Mouse (Mus musculus) lung, embryonic 15.5 days (tissue): ENCODE data around the gene Zfp85. TPM values are rescaled to one million over a fixed set of nuclear protein-coding genes. Genes with fewer than 3 reads are reported as not detected.
"Not testable (repeated sequence)": the region's sequence is repeated elsewhere in the genome, so short reads cannot be mapped to it uniquely, and the experiment has no call there.

Experiments used
- ATAC-seq: fragments of 200-750 bp; cut with Nextera tagmentation; 2 replicates; pipeline ENCODE4 v1.8.0; 2017; ENCODE audit warnings: moderate number of reproducible peaks, borderline replicate concordance; ENCODE audit not compliant: low FRiP score, low TSS enrichment; ENCODE audit errors: extremely low read depth
- H3K27ac ChIP-seq: fragments of 300-500 bp; sonication (generic); 2 replicates; pipeline ENCODE4 v1.5.1; 2015; ENCODE audit warnings: moderate library complexity, mild to moderate bottlenecking, inconsistent platforms
- H3K27me3 ChIP-seq: fragments of 300-500 bp; sonication (generic); 2 replicates; pipeline ENCODE4 v1.6.1; 2015; ENCODE audit warnings: inconsistent platforms
- H3K36me3 ChIP-seq: fragments of 300-500 bp; sonication (generic); 2 replicates; pipeline ENCODE4 v1.6.1; 2015; ENCODE audit warnings: inconsistent platforms
- H3K4me1 ChIP-seq: fragments of 300-500 bp; sonication (generic); 2 replicates; pipeline ENCODE4 v1.6.1; 2015; ENCODE audit warnings: inconsistent platforms
- H3K4me2 ChIP-seq: fragments of 300-500 bp; sonication (generic); 2 replicates; pipeline ENCODE4 v1.6.1; 2015; ENCODE audit warnings: inconsistent platforms, mild to moderate bottlenecking, moderate library complexity
- H3K4me3 ChIP-seq: fragments of 300-500 bp; sonication (generic); 2 replicates; pipeline ENCODE4 v1.5.1; 2015; ENCODE audit warnings: mild to moderate bottlenecking, inconsistent platforms
- H3K9ac ChIP-seq: fragments of 300-500 bp; sonication (generic); 2 replicates; pipeline ENCODE4 v1.6.1; 2015; ENCODE audit warnings: inconsistent platforms
- H3K9me3 ChIP-seq: fragments of 300-500 bp; sonication (generic); 2 replicates; pipeline ENCODE4 v1.6.1; 2016; ENCODE audit warnings: inconsistent platforms
- WGBS: fragments of 180-500 bp; shearing (Covaris S2); methylation state at CpG from one replicate; pipeline ENCODE4 v1.1.7; 2015; 5-methylcytosine and 5-hydroxymethylcytosine counted together
- polyA plus RNA-seq: library from polyadenylated mRNA; unstranded; fragments of >200 nt; fragmentation: Nextera tagmentation; extraction: Ambion mirVana; gene quantifications from 2 replicates; pipeline ENCODE4 v1.2.1, GENCODE M21; 2015

Zfp85 gene
- polyA plus RNA-seq, 1 experiment from 2014 or later, result 5.6 TPM

GRCm38 (mm10) chr13:67729441-67729840 lies 25.6 kb downstream of the Zfp85 start:
- H3K4me1 ChIP-seq, H3K27ac ChIP-seq, H3K27me3 ChIP-seq, H3K36me3 ChIP-seq, H3K9me3 ChIP-seq: not testable (repeated sequence)
- Histone ChIP-seq H3K4me3 (peak overlapping the region; percentile 60), H3K4me2 (peak overlapping the region; percentile 68), H3K9ac (peak overlapping the region; percentile 59)
- peak; percentile 83; the same call in 1 of the 2 replicates for ATAC-seq
- WGBS, result 29% methylated on average over 4 of the region's 4 CpGs

DNA sequence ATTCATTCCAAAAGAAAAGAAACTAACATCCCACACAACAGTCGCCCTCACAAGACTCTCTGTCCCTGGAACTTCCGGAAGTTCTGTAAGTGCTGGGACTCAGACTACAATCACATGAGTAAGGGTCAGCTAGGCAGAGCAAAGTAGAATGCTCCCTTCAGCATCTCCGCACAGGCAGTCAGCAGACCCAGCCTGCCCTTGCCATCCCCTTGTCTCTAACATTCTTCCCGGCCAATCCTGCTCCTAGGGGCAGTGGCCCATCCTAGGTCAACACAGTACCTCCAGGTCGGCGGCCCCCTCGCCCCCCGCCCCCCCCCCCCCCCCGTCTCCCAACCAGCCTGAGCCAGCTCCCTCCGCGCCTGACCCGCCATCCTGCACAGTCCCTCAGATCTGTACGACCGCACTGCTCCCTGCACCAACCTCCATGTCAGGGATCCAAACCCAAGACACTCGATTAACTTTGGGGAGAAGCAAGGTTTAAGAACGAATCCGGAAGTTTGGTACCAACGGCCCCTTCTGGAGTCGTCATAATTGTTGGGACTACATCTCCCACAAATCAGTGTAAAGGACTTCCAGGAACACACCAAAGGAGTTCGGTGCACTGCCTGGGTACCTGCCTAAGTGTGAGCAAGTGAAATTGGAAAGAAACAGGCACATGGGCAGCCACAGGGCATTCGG lies 26.2 kb downstream of the Zfp85 start, which contains the start of gene Zfp65:
TSS of gene Zfp65 (minus strand) at position 533 of the 678 bp plus-strand sequence.
- Histone ChIP-seq H3K27ac (peak within 1 kb of the TSS; percentile 47; the same call in 1 of the 2 replicates), H3K4me3 (peak within 1 kb of the TSS; percentile 60), H3K4me2 (peak within 1 kb of the TSS; percentile 68), H3K4me1 (peaks cover 9% of the 10 kb centered on the region; the same call in 1 of the 2 replicates), H3K27me3 (no peaks in the 10 kb centered on the region), H3K9me3 (no peaks in the 10 kb centered on the region), H3K9ac (peak within 1 kb of the TSS; percentile 59), H3K36me3 (no peaks in the 10 kb centered on the region)
- ATAC-seq, result peak; percentile 85
- WGBS, result 2% methylated on average over 16 of the region's 21 CpGs

DNA sequence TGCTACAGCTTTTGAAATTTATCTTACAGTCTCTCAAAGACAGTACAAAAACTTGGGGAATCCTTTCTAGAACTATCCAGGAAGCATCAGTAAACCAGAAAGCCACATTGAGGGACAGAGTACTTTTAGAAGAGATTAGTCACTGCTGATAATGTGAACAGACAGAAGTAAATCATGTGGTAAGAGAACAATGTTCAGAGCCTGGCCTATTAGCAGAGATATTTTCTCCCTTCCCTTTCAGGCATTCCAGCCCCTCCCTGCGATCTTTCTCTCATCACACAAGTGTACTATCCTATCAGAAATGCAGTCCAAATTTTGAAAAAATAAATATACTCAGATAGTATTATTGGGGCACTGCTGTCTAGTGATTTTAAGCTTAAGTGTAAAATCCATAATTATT lies 26.9 kb downstream of the Zfp85 start:
- no peaks in the 10 kb centered on the region for H3K36me3 ChIP-seq
- ATAC-seq, result no peak
- no peak overlapping the region for H3K27ac ChIP-seq

DNA sequence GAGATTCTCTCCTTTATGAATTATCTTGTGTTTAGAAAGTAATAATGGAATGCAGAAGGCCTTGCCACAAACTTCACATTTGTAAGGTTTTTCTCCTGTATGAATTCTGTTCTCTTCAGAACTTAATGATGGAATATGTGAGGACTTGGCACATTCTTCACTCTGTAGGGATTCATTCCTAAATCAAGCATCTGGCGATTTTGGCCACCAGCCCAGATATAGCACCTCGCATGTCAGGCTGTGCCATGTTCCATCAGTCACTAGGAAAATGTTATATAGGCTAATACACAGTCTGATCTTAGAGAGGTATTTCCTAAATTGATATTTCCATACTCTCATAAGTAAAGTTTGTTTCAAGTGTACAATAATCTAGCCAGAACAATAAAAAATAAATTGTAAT lies 29.7 kb downstream of the Zfp85 start:
- not testable (repeated sequence) for H3K27ac ChIP-seq, H3K9me3 ChIP-seq, H3K36me3 ChIP-seq, H3K9ac ChIP-seq, ATAC-seq, H3K27me3 ChIP-seq, H3K4me3 ChIP-seq, H3K4me2 ChIP-seq
- WGBS, result 50% methylated on average over 2 of the region's 2 CpGs
- peaks cover 13% of the 10 kb centered on the region; the same call in 1 of the 2 replicates for H3K4me1 ChIP-seq

More for the DNA sequence above, 26.9 kb downstream of the Zfp85 start:
- 62% methylated on average over 1 of the region's 1 CpGs for WGBS
- Histone ChIP-seq H3K9ac (no peak overlapping the region; the same call in 1 of the 2 replicates), H3K4me3 (peak overlapping the region; percentile 60), H3K4me1 (peaks cover 12% of the 10 kb centered on the region; the same call in 1 of the 2 replicates), H3K4me2 (peak overlapping the region; percentile 68), H3K27me3 (no peaks in the 10 kb centered on the region), H3K9me3 (no peaks in the 10 kb centered on the region)

- Histone ChIP-seq H3K4me1 (0 out of 2 replicates have a peak, but pooled peaks cover 4% of the 10 kb centered on the region), H3K9ac (peak overlapping the region; percentile 84), H3K36me3 (no peaks in the 10 kb centered on the region), H3K9me3 (no peaks in the 10 kb centered on the region), H3K27me3 (no peaks in the 10 kb centered on the region), H3K4me3 (peak overlapping the region; percentile 92), H3K4me2 (peak overlapping the region; percentile 67), H3K27ac (peak overlapping the region; percentile 47; the same call in 1 of the 2 replicates)
- WGBS, result under 1% methylated on average over 17 of the region's 17 CpGs
- ATAC-seq, result peak; percentile 93
These were observed 31.1 kb downstream of the Zfp85 start for GRCm38 (mm10) chr13:67723848-67724479.

Other genes starting within 250 kb of the Zfp85 start
- gene Gm26965, start 229.1 kb downstream of the Zfp85 start, polyA plus RNA-seq, result not detected in 2 replicates
- 22.3 and 22.8 TPM in 2 replicates for gene Zfp87, start 229.1 kb downstream of the Zfp85 start, polyA plus RNA-seq
- 14.5 and 14.7 TPM in 2 replicates for gene Zfp748, start 201.4 kb downstream of the Zfp85 start, polyA plus RNA-seq
- gene Zfp729b, start 145.5 kb downstream of the Zfp85 start, polyA plus RNA-seq, result 3.5 and 4.4 TPM in 2 replicates
- not detected in 2 replicates for gene Gm49345, start 117.5 kb downstream of the Zfp85 start, polyA plus RNA-seq
- gene Zfp729a, start 117.4 kb downstream of the Zfp85 start, polyA plus RNA-seq, result 2.4 and 2.7 TPM in 2 replicates
- gene Zfp738, start 68.2 kb downstream of the Zfp85 start, polyA plus RNA-seq, result 11.0 and 12.1 TPM in 2 replicates
- 6.1 and 6.6 TPM in 2 replicates for gene Zfp65, start 26.1 kb downstream of the Zfp85 start, polyA plus RNA-seq
- gene Zfp493, start 24.5 kb upstream of the Zfp85 start, polyA plus RNA-seq, result 2.5 and 2.9 TPM in 2 replicates
- gene Zfp273, start 58.5 kb upstream of the Zfp85 start, polyA plus RNA-seq, result 7.6 and 8.7 TPM in 2 replicates
- gene Gm10037, start 75.9 kb upstream of the Zfp85 start, polyA plus RNA-seq, result 1.9 and 2.2 TPM in 2 replicates
- not detected in 2 replicates for gene BC048507, start 108.1 kb upstream of the Zfp85 start, polyA plus RNA-seq